Mouse (Mus musculus) heart, postnatal 0 days (tissue): ENCODE measurements around the gene Plekhm1.
"Not testable (repeated sequence)": the region's sequence is repeated elsewhere in the genome, so short reads cannot be mapped to it uniquely, and the experiment has no call there.

Source experiments
- CTCF ChIP-seq: IDR thresholded peaks from 2 replicates; pipeline ENCODE4 v1.5.1; 2016; ENCODE audit warnings: antibody characterized with exemption, control low read depth, low read depth
- EP300 ChIP-seq: IDR thresholded peaks from 2 replicates; pipeline ENCODE4 v1.6.1; 2016; ENCODE audit warnings: antibody characterized with exemption, low read depth

DNA sequence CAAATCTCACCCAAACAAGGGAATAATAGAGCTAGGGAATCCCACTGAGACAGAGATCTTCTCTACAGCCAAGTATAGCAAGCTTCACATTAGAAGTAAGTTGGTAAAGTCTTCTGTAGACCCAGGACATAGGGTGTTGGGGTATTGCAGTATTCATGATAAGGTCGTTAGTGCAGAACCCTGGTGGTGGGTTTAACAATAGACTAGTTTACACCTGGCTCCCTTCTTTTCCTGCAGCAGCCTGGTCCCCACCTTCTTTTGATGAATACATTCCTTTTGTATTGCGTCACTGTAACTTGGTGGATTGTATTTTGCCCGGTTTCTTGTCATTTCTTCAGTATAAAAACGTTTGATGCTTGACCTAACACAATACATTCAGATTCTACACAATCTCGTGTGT, 5.4 kb downstream of the Plekhm1 start:
- TF ChIP-seq CTCF, EP300: not testable (repeated sequence)
